Mouse (Mus musculus) midbrain, postnatal 0 days (tissue): ENCODE measurements around the gene Trhde. TPM values are rescaled to one million over a fixed set of nuclear protein-coding genes. Genes with fewer than 3 reads are reported as not detected.

Experiments used
- ATAC-seq: fragments of 200-750 bp; cut with Nextera tagmentation; 2 replicates; pipeline ENCODE4 v1.8.0; 2017; ENCODE audit warnings: moderate number of reproducible peaks, mild to moderate bottlenecking, moderate TSS enrichment, moderate library complexity; ENCODE audit not compliant: low FRiP score
- DNase-seq: peaks from one replicate; pipeline ENCODE4 v3.0.0-alpha.2; 2015; ENCODE audit warnings: low spot score
- H3K27ac ChIP-seq: fragments of 300-500 bp; sonication (generic); 2 replicates; pipeline ENCODE4 v1.5.1; 2014; ENCODE audit warnings: low read depth, mild to moderate bottlenecking, low read length, mixed read lengths
- H3K27me3 ChIP-seq: fragments of 300-500 bp; sonication (generic); 2 replicates; pipeline ENCODE4 v1.6.1; 2014; ENCODE audit warnings: low read length, control low read depth, mixed read lengths; ENCODE audit not compliant: insufficient read depth
- H3K36me3 ChIP-seq: fragments of 300-500 bp; sonication (generic); 2 replicates; pipeline ENCODE4 v1.6.1; 2014; ENCODE audit warnings: low read length, control low read depth, mixed read lengths; ENCODE audit not compliant: insufficient read depth
- H3K4me1 ChIP-seq: fragments of 300-500 bp; sonication (generic); 2 replicates; pipeline ENCODE4 v1.6.1; 2014; ENCODE audit warnings: mild to moderate bottlenecking, control low read depth, antibody characterized with exemption, low read length, mixed read lengths; ENCODE audit not compliant: insufficient read depth
- H3K4me2 ChIP-seq: fragments of 300-500 bp; sonication (generic); 2 replicates; pipeline ENCODE4 v1.6.1; 2014; ENCODE audit warnings: low read depth, mild to moderate bottlenecking, low read length, mixed read lengths; ENCODE audit not compliant: poor library complexity, severe bottlenecking
- H3K4me3 ChIP-seq: fragments of 300-500 bp; sonication (generic); 2 replicates; pipeline ENCODE4 v1.5.1; 2014; ENCODE audit warnings: low read depth, mild to moderate bottlenecking, low read length, moderate library complexity
- H3K9ac ChIP-seq: fragments of 300-500 bp; sonication (generic); replicated peaks from 2 replicates; pipeline ENCODE4 v1.6.1; 2014; ENCODE audit warnings: mild to moderate bottlenecking, low read length, moderate library complexity, mixed read lengths; ENCODE audit not compliant: poor library complexity, severe bottlenecking
- H3K9me3 ChIP-seq: fragments of 300-500 bp; sonication (generic); 2 replicates; pipeline ENCODE4 v1.6.1; 2016; ENCODE audit warnings: low read length, control low read depth
- CTCF ChIP-seq: IDR thresholded peaks from 2 replicates; pipeline ENCODE4 v1.5.1; 2016; ENCODE audit warnings: antibody characterized with exemption, mild to moderate bottlenecking
- WGBS: fragments of 180-500 bp; shearing (Covaris S2); extraction: QIAGEN DNeasy Blood & Tissue Kit; methylation state at CpG from one replicate; pipeline ENCODE4 v1.1.7; 2014; 5-methylcytosine and 5-hydroxymethylcytosine counted together
- polyA plus RNA-seq: library from polyadenylated mRNA; unstranded; fragments of >200 nt; fragmentation: Nextera tagmentation; extraction: Ambion mirVana; gene quantifications from 2 replicates; pipeline ENCODE4 v1.2.1, GENCODE M21; 2015
- total RNA-seq: library from RNA; depleted of rRNA; stranded (reverse); fragments of >200 nt; gene quantifications from 2 replicates; pipeline ENCODE4 v1.2.3, GENCODE M21; 2014

Trhde gene
- total and polyA plus RNA-seq, 2 experiments from 2014 or later = 5.5 to 22.6 TPM

- Histone ChIP-seq H3K4me1 (no peaks in the 10 kb centered on the region), H3K4me2 (no peak overlapping the region), H3K9ac (no peak overlapping the region), H3K9me3 (no peaks in the 10 kb centered on the region), H3K27ac (no peak overlapping the region), H3K36me3 (no peaks in the 10 kb centered on the region), H3K4me3 (no peak overlapping the region), H3K27me3 (no peaks in the 10 kb centered on the region)
- TF ChIP-seq CTCF = no peak
- DNase-seq (no peak), ATAC-seq (no peak)
- 94% methylated on average over 1 of the region's 1 CpGs for WGBS
These were observed 234.2 kb downstream of the Trhde start for GRCm38 (mm10) chr10:114567891-114568290.

GRCm38 (mm10) chr10:114509186-114509585, 292.9 kb downstream of the Trhde start:
- no peak overlapping the region for H3K9ac ChIP-seq
- H3K4me2 ChIP-seq = no peak overlapping the region
- no peak for TF ChIP-seq CTCF
- DNase-seq (no peak), ATAC-seq (no peak)
- H3K4me1 ChIP-seq = no peaks in the 10 kb centered on the region
- H3K36me3 ChIP-seq = no peaks in the 10 kb centered on the region
- no peaks in the 10 kb centered on the region for H3K27me3 ChIP-seq
- no peak overlapping the region for H3K27ac ChIP-seq
- 89% methylated on average over 1 of the region's 1 CpGs for WGBS
- no peak overlapping the region for H3K4me3 ChIP-seq
- no peaks in the 10 kb centered on the region for H3K9me3 ChIP-seq

GRCm38 (mm10) chr10:114488806-114489205, 313.3 kb downstream of the Trhde start:
- H3K36me3 ChIP-seq = no peaks in the 10 kb centered on the region
- WGBS = 74% methylated on average over 4 of the region's 4 CpGs

GRCm38 (mm10) chr10:114455591-114455990, 346.5 kb downstream of the Trhde start:
- no peaks in the 10 kb centered on the region for H3K9me3 ChIP-seq
- no peak for DNase-seq
- no peak overlapping the region for H3K4me3 ChIP-seq
- ATAC-seq = no peak
- no peak overlapping the region for H3K9ac ChIP-seq
- no peaks in the 10 kb centered on the region for H3K27me3 ChIP-seq
- no peak overlapping the region for H3K4me2 ChIP-seq
- TF ChIP-seq CTCF = peak; percentile 14; the same call in 1 of the 2 replicates
- WGBS = 66% methylated on average over 3 of the region's 3 CpGs
- no peaks in the 10 kb centered on the region for H3K36me3 ChIP-seq
- H3K4me1 ChIP-seq = no peaks in the 10 kb centered on the region
- H3K27ac ChIP-seq = no peak overlapping the region

More at GRCm38 (mm10) chr10:114488806-114489205, 313.3 kb downstream of the Trhde start:
- H3K4me2 ChIP-seq = no peak overlapping the region
- no peak overlapping the region for H3K27ac ChIP-seq
- H3K9ac ChIP-seq = no peak overlapping the region
- H3K4me3 ChIP-seq = no peak overlapping the region
- H3K4me1 ChIP-seq = no peaks in the 10 kb centered on the region
- ATAC-seq = no peak
- no peak for TF ChIP-seq CTCF
- DNase-seq = no peak
- H3K9me3 ChIP-seq = no peaks in the 10 kb centered on the region
- H3K27me3 ChIP-seq = no peaks in the 10 kb centered on the region

- DNase-seq = peak; percentile 8
- H3K27me3 ChIP-seq = no peaks in the 10 kb centered on the region
- no peak overlapping the region for H3K9ac ChIP-seq
- 44% methylated on average over 6 of the region's 6 CpGs for WGBS
- no peaks in the 10 kb centered on the region for H3K36me3 ChIP-seq
- no peaks in the 10 kb centered on the region for H3K4me1 ChIP-seq
- no peak for TF ChIP-seq CTCF
- no peak overlapping the region for H3K4me3 ChIP-seq
- no peaks in the 10 kb centered on the region for H3K9me3 ChIP-seq
- H3K4me2 ChIP-seq = no peak overlapping the region
- H3K27ac ChIP-seq = no peak overlapping the region
- ATAC-seq = no peak
These were observed 354.0 kb downstream of the Trhde start for GRCm38 (mm10) chr10:114448116-114448515.

GRCm38 (mm10) chr10:114418956-114419530, 383.1 kb downstream of the Trhde start:
- TF ChIP-seq CTCF = no peak
- Histone ChIP-seq H3K4me2 (no peak overlapping the region), H3K27ac (no peak overlapping the region), H3K9ac (no peak overlapping the region), H3K4me1 (no peaks in the 10 kb centered on the region), H3K4me3 (no peak overlapping the region), H3K36me3 (no peaks in the 10 kb centered on the region), H3K27me3 (no peaks in the 10 kb centered on the region), H3K9me3 (no peaks in the 10 kb centered on the region)
- ATAC-seq = no peak
- 73% methylated on average over 3 of the region's 3 CpGs for WGBS
- no peak for DNase-seq
